Mouse (Mus musculus): ENCODE measurements around the gene Tac4.

DNA sequence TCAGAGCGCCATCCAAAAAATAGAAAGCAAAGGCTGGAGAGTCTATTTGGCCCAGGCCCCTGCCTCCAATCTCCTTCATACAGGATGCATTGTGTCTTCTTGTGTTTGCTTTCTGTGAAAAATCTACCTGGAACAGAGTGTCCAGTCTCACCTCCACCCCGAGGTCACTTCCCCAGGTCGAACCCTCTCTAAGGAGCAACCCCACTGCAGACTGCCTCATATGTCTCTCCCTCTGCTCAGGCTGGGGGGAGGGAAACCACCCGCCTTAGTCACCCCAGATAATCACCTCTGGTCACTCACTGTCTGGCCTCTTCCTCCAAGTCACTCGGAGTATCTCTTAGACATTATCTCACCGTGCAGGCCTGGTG is 29.0 kb upstream of the Tac4 start:
- TF ChIP-seq CTCF (IDR thresholded peaks at IDR 0.05; ENCODE audit: low read depth) (no peak), EP300 (IDR thresholded peaks at IDR 0.05; ENCODE audit: low read depth) (no peak)

All from liver, postnatal 0 days (tissue).